Mouse (Mus musculus) gastrocnemius, postnatal 36 days (tissue): ENCODE measurements around the gene Rnf166. TPM values are rescaled to one million over a fixed set of nuclear protein-coding genes. Genes with fewer than 3 reads are reported as not detected.

Source experiments
- DNase-seq, 2 experiments: peaks; one replicate each; pipeline ENCODE4 v3.0.0; 2022
- intact Hi-C: fragments of 180-260 bp; cut with DNase I; formaldehyde crosslinking; loops from one replicate; pipeline ENCODE4 v1.15.1; 2025
- total RNA-seq, 2 experiments: library from RNA; stranded (reverse); gene quantifications; 2 replicates each; pipeline ENCODE4 v1.2.3; 2021

Rnf166 gene
- total RNA-seq, 2 experiments from 2014 or later, result 29.2 to 30.6 TPM

GRCm38 (mm10) chr8:122443262-122444006 lies 32.4 kb downstream of the Rnf166 start, which contains the start of gene Mvd:
Mvd (minus strand) TSS chr8:122443422.
- intact Hi-C loops, result loop anchor here (5.0 to 10.0 kb wide), 2 partner anchors 106 to 1669 kb away; no protein-coding TSS in a partner anchor
- DNase-seq, result peak; percentile 97 to 99

GRCm38 (mm10) chr8:122442781-122443180 lies 33.1 kb downstream of the Rnf166 start:
- DNase-seq, result no peak
- intact Hi-C loops, result loop anchor here (5.0 to 10.0 kb wide), 2 partner anchors 105 to 1668 kb away; no protein-coding TSS in a partner anchor

GRCm38 (mm10) chr8:122442356-122442755 lies 33.5 kb downstream of the Rnf166 start:
- intact Hi-C loops, result loop anchor here (5.0 to 10.0 kb wide), 2 partner anchors 105 to 1668 kb away; no protein-coding TSS in a partner anchor
- no peak for DNase-seq

- intact Hi-C loops, result loop anchor here (5.0 to 10.0 kb wide), 2 partner anchors 104 to 1667 kb away; no protein-coding TSS in a partner anchor
- DNase-seq, result no peak
Measured at GRCm38 (mm10) chr8:122441326-122441725, 34.5 kb downstream of the Rnf166 start.

- DNase-seq, result no peak
- intact Hi-C loops, result loop anchor here (5.0 kb wide), 1 partner anchor 162 kb away; no protein-coding TSS in a partner anchor
Measured at GRCm38 (mm10) chr8:122439336-122439735, 36.5 kb downstream of the Rnf166 start.

- DNase-seq, result no peak
- intact Hi-C loops, result loop anchor here (5.0 kb wide), 1 partner anchor 161 kb away; no protein-coding TSS in a partner anchor
Measured at GRCm38 (mm10) chr8:122437708-122438331, 38.0 kb downstream of the Rnf166 start.

- intact Hi-C loops, result loop anchor here (5.0 kb wide), 1 partner anchor 159 kb away; no protein-coding TSS in a partner anchor
- no peak for DNase-seq
Measured at GRCm38 (mm10) chr8:122436586-122437125, 39.2 kb downstream of the Rnf166 start.

GRCm38 (mm10) chr8:122436146-122436545 lies 39.7 kb downstream of the Rnf166 start:
- intact Hi-C loops, result loop anchor here (5.0 kb wide), 1 partner anchor 159 kb away; no protein-coding TSS in a partner anchor
- DNase-seq, result no peak

- intact Hi-C loops, result loop anchor here (5.0 kb wide), 1 partner anchor 158 kb away; no protein-coding TSS in a partner anchor
- DNase-seq, result no peak
Measured at GRCm38 (mm10) chr8:122435375-122435774, 40.5 kb downstream of the Rnf166 start.

- intact Hi-C loops, result no loop called here
Measured at GRCm38 (mm10) chr8:122433269-122433905, 42.5 kb downstream of the Rnf166 start.

GRCm38 (mm10) chr8:122432443-122433268 lies 43.2 kb downstream of the Rnf166 start, which contains the start of gene Cyba:
Cyba (minus strand) TSS chr8:122432930.
- intact Hi-C loops, result no loop called here
- DNase-seq, result peak; percentile 68 to 70

More at GRCm38 (mm10) chr8:122433269-122433905, 42.5 kb downstream of the Rnf166 start:
- no peak for DNase-seq

- no peak for DNase-seq
- intact Hi-C loops, result no loop called here
Measured at GRCm38 (mm10) chr8:122431694-122432442, 44.0 kb downstream of the Rnf166 start.

- intact Hi-C loops, result no loop called here
Measured at GRCm38 (mm10) chr8:122430646-122431045, 45.2 kb downstream of the Rnf166 start.

GRCm38 (mm10) chr8:122430058-122430636 lies 45.7 kb downstream of the Rnf166 start:
- intact Hi-C loops, result no loop called here
- DNase-seq, result no peak

More at GRCm38 (mm10) chr8:122430646-122431045, 45.2 kb downstream of the Rnf166 start:
- no peak for DNase-seq

GRCm38 (mm10) chr8:122428163-122428562 lies 47.7 kb downstream of the Rnf166 start:
- no peak for DNase-seq
- intact Hi-C loops, result no loop called here

- no peak for DNase-seq
- intact Hi-C loops, result no loop called here
Measured at GRCm38 (mm10) chr8:122427607-122428006, 48.3 kb downstream of the Rnf166 start.

GRCm38 (mm10) chr8:122426145-122426544 lies 49.7 kb downstream of the Rnf166 start:
- intact Hi-C loops, result no loop called here
- no peak for DNase-seq

GRCm38 (mm10) chr8:122423659-122424058 lies 52.2 kb downstream of the Rnf166 start:
- intact Hi-C loops, result no loop called here
- no peak for DNase-seq
